ENCODE assay signal across 29 mouse cellular contexts in the genomic region with DNA sequence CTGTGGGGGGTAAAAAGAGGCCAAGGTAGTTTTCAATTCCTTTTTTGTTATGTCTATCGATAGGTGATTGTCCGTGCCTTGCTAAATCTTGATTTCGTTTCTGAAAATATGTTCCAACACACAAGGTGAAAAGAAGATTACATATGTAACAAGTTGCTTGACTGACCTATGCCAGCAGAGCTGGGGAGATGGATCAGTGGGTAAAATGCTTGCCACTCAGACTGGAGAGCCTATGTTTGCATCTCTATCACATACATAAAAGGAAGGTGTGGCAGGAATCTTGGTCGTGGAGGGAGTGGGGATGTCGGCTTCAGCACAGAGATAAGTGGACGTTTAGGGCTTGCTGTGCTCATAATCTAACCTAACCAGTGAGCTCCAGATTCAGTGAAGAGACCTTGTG. TPM values are rescaled to one million over a fixed set of nuclear protein-coding genes. Genes with fewer than 3 reads are reported as not detected.
A peak's percentile ranks its signal among the peaks of the same experiment; 100 is the strongest.
DNase-seq lines count a peak whose midpoint lies in the region; ATAC-seq and TF ChIP-seq lines count a peak whose summit lies in the region.
"Had no signal": no experiment of that assay in that cellular context is flagged by ENCODE, and none has a peak within 500 bp of the region (broad histone marks: within the 10 kb centered on the region; RNA-seq: fewer than 3 reads in every experiment).

No protein-coding gene starts in this region.

- peak overlapping the region; percentile 67 for H3K4me3 ChIP-seq in gastrocnemius, adult 2 months
- H3K4me3 ChIP-seq in heart, embryonic 14.5 days (ENCODE audit: control insufficient read depth in 1 of 2, insufficient read depth in 1 of 2, low read depth in 1 of 2, low read length in 2 of 2): no peak overlapping the region
- H3K4me3 ChIP-seq in lung, postnatal 0 days (ENCODE audit: low read depth, low read length): no peak overlapping the region
- H3K4me3 ChIP-seq in lung, adult 2 months (replicated peaks; ENCODE audit: extremely low read depth, low read depth, low read length): no peak overlapping the region
- H3K4me3 ChIP-seq: embryonic facial prominence, embryonic 15.5 days; erythroblast, embryonic 14.5 days; forebrain, embryonic 10.5 days; forebrain, embryonic 15.5 days; heart, embryonic 12.5 days; hindbrain, embryonic 12.5 days had no signal

- no peak overlapping the region for H3K9ac ChIP-seq in heart, embryonic 14.5 days (ENCODE audit: low read length)
- no peak overlapping the region for H3K9ac ChIP-seq in lung, postnatal 0 days (replicated peaks; ENCODE audit: low read depth)
- H3K9ac ChIP-seq: embryonic facial prominence, embryonic 15.5 days; forebrain, embryonic 15.5 days; heart, embryonic 12.5 days; hindbrain, embryonic 12.5 days had no signal

- H3K4me2 ChIP-seq in heart, embryonic 14.5 days (ENCODE audit: low read length): peak overlapping the region; percentile 56; the same call in 1 of the 2 replicates
- 0 out of 2 replicates have a peak overlapping the region, but pooled peaks have one; percentile 20 for H3K4me2 ChIP-seq in lung, postnatal 0 days (replicated peaks; ENCODE audit: low read depth, low read length)
- H3K4me2 ChIP-seq: embryonic facial prominence, embryonic 15.5 days; forebrain, embryonic 15.5 days; hindbrain, embryonic 12.5 days had no signal

- 43% methylated on average over 6 of the region's 6 CpGs for WGBS in heart, embryonic 14.5 days
- WGBS in lung, postnatal 0 days: 49% methylated on average over 6 of the region's 6 CpGs
- 45% methylated on average over 6 of the region's 6 CpGs for WGBS in lung, adult 2 months

- TF ChIP-seq POLR2A in lung, adult 2 months (IDR thresholded peaks at IDR 0.05; ENCODE audit: borderline replicate concordance, extremely low read depth, low read depth, low read length): no peak

- H3K27ac ChIP-seq in gastrocnemius, adult 2 months: peak overlapping the region; percentile 81
- no peak overlapping the region for H3K27ac ChIP-seq in heart, embryonic 14.5 days (replicated peaks in 1 of 2; ENCODE audit: control insufficient read depth in 1 of 2, insufficient read depth in 1 of 2, low read depth in 2 of 2, low read length in 2 of 2)
- H3K27ac ChIP-seq in lung, postnatal 0 days (ENCODE audit: low read length): peak overlapping the region; percentile 20; the same call in 1 of the 2 replicates
- H3K27ac ChIP-seq: embryonic facial prominence, embryonic 15.5 days; forebrain, embryonic 10.5 days; forebrain, embryonic 15.5 days; hindbrain, embryonic 12.5 days had no signal

- H3K27me3 ChIP-seq in heart, embryonic 14.5 days (ENCODE audit: control insufficient read depth, insufficient read depth, low read length): peaks cover 13% of the 10 kb centered on the region; the same call in 1 of the 2 replicates
- no peaks in the 10 kb centered on the region for H3K27me3 ChIP-seq in lung, postnatal 0 days (replicated peaks; ENCODE audit: insufficient read depth, low read length)
- H3K27me3 ChIP-seq: embryonic facial prominence, embryonic 15.5 days; forebrain, embryonic 15.5 days; hindbrain, embryonic 12.5 days had no signal

- no peak for DNase-seq in gastrocnemius, adult 2 months
- DNase-seq in gastrocnemius, adult 18-20 months (ENCODE audit: low spot score): no peak
- DNase-seq in heart, adult 8-10 months (ENCODE audit: low spot score): no peak
- DNase-seq in lung, postnatal 0 days (ENCODE audit: low spot score): no peak
- no peak for DNase-seq in lung, adult 2 months
- DNase-seq in frontal cortex, postnatal 14 days (ENCODE audit: low spot score in 2 of 2): no peak
- DNase-seq: adrenal gland, adult 2 months; adrenal gland, postnatal 25 days; B cell, adult 2 months; cerebellum, adult 8-10 months; cerebellum, postnatal 14 days; embryo, embryonic 11 days; gastrocnemius, postnatal 25 days; heart, postnatal 4 days; kidney, adult 9 months had no signal

- no peak for TF ChIP-seq EP300 in lung, postnatal 0 days (IDR thresholded peaks at IDR 0.05)

- no peaks in the 10 kb centered on the region for H3K36me3 ChIP-seq in heart, embryonic 14.5 days (ENCODE audit: control insufficient read depth, insufficient read depth, low read length)
- no peaks in the 10 kb centered on the region for H3K36me3 ChIP-seq in lung, postnatal 0 days (ENCODE audit: insufficient read depth, low read length)
- H3K36me3 ChIP-seq: embryonic facial prominence, embryonic 15.5 days; forebrain, embryonic 10.5 days; forebrain, embryonic 15.5 days; heart, embryonic 12.5 days; hindbrain, embryonic 12.5 days had no signal

- ATAC-seq in heart, embryonic 14.5 days (ENCODE audit: insufficient number of reproducible peaks, insufficient read depth, low FRiP score, low read depth): no peak
- ATAC-seq in lung, postnatal 0 days: no peak
- ATAC-seq: CD4-positive, CD25-positive, alpha-beta regulatory T cell, adult 4 months; forebrain, embryonic 15.5 days; hindbrain, embryonic 16.5 days; inflammation-experienced regulatory T-cells, adult 6 months; intestine, postnatal 0 days had no signal

- no peaks in the 10 kb centered on the region for H3K9me3 ChIP-seq in heart, embryonic 14.5 days (ENCODE audit: control insufficient read depth, low read length)
- H3K9me3 ChIP-seq in lung, postnatal 0 days (ENCODE audit: low read length): no peaks in the 10 kb centered on the region
- H3K9me3 ChIP-seq: embryonic facial prominence, embryonic 15.5 days; forebrain, embryonic 10.5 days; forebrain, embryonic 15.5 days; heart, embryonic 12.5 days; hindbrain, embryonic 12.5 days had no signal

- intact Hi-C loops in gastrocnemius, adult 2 months (cut with DNase I): loop anchor here (2.0 kb wide), 1 partner anchor 29 kb away; no protein-coding TSS in a partner anchor

- TF ChIP-seq CTCF in gastrocnemius, adult 2 months (IDR thresholded peaks at IDR 0.05): no peak
- TF ChIP-seq CTCF in lung, postnatal 0 days (IDR thresholded peaks at IDR 0.05): no peak
- TF ChIP-seq CTCF in lung, adult 2 months (IDR thresholded peaks at IDR 0.05; ENCODE audit: insufficient read depth, low read length): no peak

- peaks cover 18 to 48% of the 10 kb centered on the region in 2 experiments for H3K4me1 ChIP-seq in heart, embryonic 14.5 days (ENCODE audit: control insufficient read depth in 2 of 2, insufficient read depth in 2 of 2, low read length in 2 of 2)
- H3K4me1 ChIP-seq in lung, postnatal 0 days (ENCODE audit: insufficient read depth, low read depth, low read length): 0 out of 2 replicates have a peak, but pooled peaks cover 3% of the 10 kb centered on the region
- H3K4me1 ChIP-seq in lung, adult 2 months (ENCODE audit: control insufficient read depth, insufficient read depth, low read length): peaks cover 20% of the 10 kb centered on the region
- H3K4me1 ChIP-seq: forebrain, embryonic 15.5 days had no signal

RNA-seq across cellular contexts. Expression of a gene that starts 3.7 kb away (rescaled TPM):
- total RNA-seq in gastrocnemius, adult 2 months (2021): 10 to 100 TPM; 78.8 to 85.4 TPM
- 10 to 100 TPM; 58.1 to 66.3 TPM for total RNA-seq in gastrocnemius, adult 18-20 months (2021)
- 20.9 and 26.0 TPM in 2 replicates for polyA plus RNA-seq in heart, embryonic 14.5 days (2014; fragmentation: Nextera tagmentation; extraction: Ambion mirVana)
- total RNA-seq in heart, adult 8-10 months (2022): 100 to 1,000 TPM; 195 to 206 (median 199) TPM
- 51.1 and 68.6 TPM in 2 replicates for polyA plus RNA-seq in lung, postnatal 0 days (2015; fragmentation: Nextera tagmentation; extraction: Ambion mirVana)
- polyA plus RNA-seq in lung, adult 2 months (2012; rRNA removed): 242 and 327 TPM in 2 replicates
- total RNA-seq: common myeloid progenitor, adult 5-6 weeks; granulocyte monocyte progenitor cell, adult 5-6 weeks; MEL had no signal
- polyA plus RNA-seq: CD4-positive, CD25-positive, alpha-beta regulatory T cell, adult 4 months; erythroblast, embryonic 14.5 days; inflammation-experienced regulatory T-cells, adult 6 months had no signal

Comparison
In these comparisons a context has a peak if more than half of its experiments do, and no peak if none do; other contexts are left out.
1. H3K27ac ChIP-seq: peak in gastrocnemius, adult 2 months (single experiment) and lung, postnatal 0 days (single experiment); none in heart, embryonic 14.5 days (0 of 2).